Mouse (Mus musculus): ENCODE results near the gene Fat1. TPM values are rescaled to one million over a fixed set of nuclear protein-coding genes. Genes with fewer than 3 reads are reported as not detected.
A peak's percentile ranks its signal among the peaks of the same experiment; 100 is the strongest.

Fat1 gene
- total and polyA plus RNA-seq, 3 experiments, result under 0.01 TPM; not detected in 2

- no peak overlapping the region for H3K4me3 ChIP-seq (ENCODE audit: control insufficient read depth in 1 of 2, insufficient read depth in 1 of 2, low read depth in 2 of 2, low read length in 2 of 2)
- no peak for DNase-seq (ENCODE audit: low read depth, low spot score)
- TF ChIP-seq KAT2A (conservative IDR thresholded peaks at IDR 0.05; ENCODE audit: low read depth, low read length) (no peak), POLR2AphosphoS5 (IDR thresholded peaks at IDR 0.05; ENCODE audit: borderline replicate concordance, low read depth, low read length) (no peak), EP300 (IDR thresholded peaks at IDR 0.05; ENCODE audit: low read depth in 1 of 2, low read length in 2 of 2) (no peak), NRF1 (IDR thresholded peaks at IDR 0.05; ENCODE audit: insufficient read depth, low read depth, low read length, poor library complexity, severe bottlenecking) (no peak)
- H3K36me3 ChIP-seq (ENCODE audit: control insufficient read depth in 1 of 2, insufficient read depth in 2 of 2, low read length in 2 of 2), result no peaks in the 10 kb centered on the region
- no peaks in the 10 kb centered on the region for H3K79me2 ChIP-seq (ENCODE audit: control insufficient read depth, insufficient read depth, low read length, poor library complexity)
- no peaks in the 10 kb centered on the region for H3K27me3 ChIP-seq (ENCODE audit: control insufficient read depth in 1 of 2, insufficient read depth in 2 of 2, low read length in 2 of 2)
- no peaks in the 10 kb centered on the region for H3K4me1 ChIP-seq (ENCODE audit: control insufficient read depth in 1 of 2, insufficient read depth in 2 of 2, low read length in 2 of 2)
- no peak overlapping the region for H3K9ac ChIP-seq (ENCODE audit: control insufficient read depth, low read depth, low read length, poor library complexity, severe bottlenecking)
- no peaks in the 10 kb centered on the region for H3K9me3 ChIP-seq (replicated peaks; ENCODE audit: insufficient read depth, low read length)
- no peak overlapping the region for H3K27ac ChIP-seq (ENCODE audit: control insufficient read depth, low read depth, low read length)
Observed at GRCm38 (mm10) chr8:45051236-45051635, 116.0 kb downstream of the Fat1 start.

GRCm38 (mm10) chr8:45052205-45052604 is 117.0 kb downstream of the Fat1 start:
- Histone ChIP-seq H3K79me2 (ENCODE audit: control insufficient read depth, insufficient read depth, low read length, poor library complexity) (no peaks in the 10 kb centered on the region), H3K9ac (ENCODE audit: control insufficient read depth, low read depth, low read length, poor library complexity, severe bottlenecking) (no peak overlapping the region), H3K9me3 (replicated peaks; ENCODE audit: insufficient read depth, low read length) (no peaks in the 10 kb centered on the region), H3K4me1 (ENCODE audit: control insufficient read depth in 1 of 2, insufficient read depth in 2 of 2, low read length in 2 of 2) (no peaks in the 10 kb centered on the region), H3K27me3 (ENCODE audit: control insufficient read depth in 1 of 2, insufficient read depth in 2 of 2, low read length in 2 of 2) (no peaks in the 10 kb centered on the region), H3K27ac (ENCODE audit: control insufficient read depth, low read depth, low read length) (no peak overlapping the region), H3K4me3 (ENCODE audit: control insufficient read depth in 1 of 2, insufficient read depth in 1 of 2, low read depth in 2 of 2, low read length in 2 of 2) (no peak overlapping the region), H3K36me3 (ENCODE audit: control insufficient read depth in 1 of 2, insufficient read depth in 2 of 2, low read length in 2 of 2) (no peaks in the 10 kb centered on the region)
- DNase-seq (ENCODE audit: low read depth, low spot score), result peak; percentile 27
- no peak for TF ChIP-seq BHLHE40 (IDR thresholded peaks at IDR 0.05; ENCODE audit: borderline replicate concordance, low read depth, low read length)
- TF ChIP-seq SMC3 (IDR thresholded peaks at IDR 0.05; ENCODE audit: low read depth, low read length), result peak; percentile 59
- peak; percentile 39 for TF ChIP-seq ZC3H11A (IDR thresholded peaks at IDR 0.05; ENCODE audit: low read depth, low read length)
- no peak for TF ChIP-seq ELF1 (IDR thresholded peaks at IDR 0.05; ENCODE audit: low read depth, low read length)
- no peak for TF ChIP-seq MAZ (IDR thresholded peaks at IDR 0.05; ENCODE audit: low read depth, low read length)
- TF ChIP-seq CTCF (IDR thresholded peaks at IDR 0.05 in 2 of 3, conservative IDR thresholded peaks at IDR 0.05 in 1 of 3; ENCODE audit: control insufficient read depth in 1 of 3, insufficient read depth in 1 of 3, low read depth in 2 of 3, low read length in 3 of 3, poor library complexity in 1 of 3, severe bottlenecking in 1 of 3), result peak in 2 of 3 experiments; percentile 19 to 62; a peak in 3 of 6 replicates
- no peak for TF ChIP-seq USF1 (IDR thresholded peaks at IDR 0.05; ENCODE audit: low read depth, low read length)
- peak; percentile 64 for TF ChIP-seq RAD21 (IDR thresholded peaks at IDR 0.05; ENCODE audit: low read depth, low read length)
- TF ChIP-seq POLR2AphosphoS2 (IDR thresholded peaks at IDR 0.05; ENCODE audit: low read length), result no peak
- TF ChIP-seq JUND (IDR thresholded peaks at IDR 0.05; ENCODE audit: low read depth, low read length), result no peak
- TF ChIP-seq E2F4 (IDR thresholded peaks at IDR 0.05; ENCODE audit: borderline replicate concordance, low read depth, low read length), result no peak
- TF ChIP-seq USF2 (IDR thresholded peaks at IDR 0.05; ENCODE audit: borderline replicate concordance in 1 of 2, insufficient read depth in 1 of 2, low read depth in 1 of 2, low read length in 2 of 2), result no peak
- no peak for TF ChIP-seq TCF12 (IDR thresholded peaks at IDR 0.05; ENCODE audit: low read depth, low read length)
- no peak for TF ChIP-seq TAL1 (IDR thresholded peaks at IDR 0.05; ENCODE audit: low read length)
